Mouse (Mus musculus) liver, embryonic 11.5 days (tissue): ENCODE measurements around the gene Fam71e2. TPM values are rescaled to one million over a fixed set of nuclear protein-coding genes. Genes with fewer than 3 reads are reported as not detected.

Experiments used
- ATAC-seq: fragments of 200-750 bp; cut with Nextera tagmentation; replicated peaks from 2 replicates; pipeline ENCODE4 v1.8.0; 2017; ENCODE audit warnings: moderate number of reproducible peaks, mild to moderate bottlenecking, moderate TSS enrichment, moderate library complexity; ENCODE audit not compliant: low FRiP score
- DNase-seq: peaks from one replicate; pipeline ENCODE4 v3.0.0-alpha.2; 2017; ENCODE audit warnings: low spot score
- H3K27ac ChIP-seq: fragments of 300-500 bp; sonication (generic); 2 replicates; pipeline ENCODE4 v1.5.1; 2014; ENCODE audit warnings: mild to moderate bottlenecking, low read depth, low read length, control low read depth
- H3K27me3 ChIP-seq: fragments of 300-500 bp; sonication (generic); replicated peaks from 2 replicates; pipeline ENCODE4 v1.6.1; 2014; ENCODE audit warnings: low read length, mixed read lengths; ENCODE audit not compliant: control insufficient read depth, insufficient read depth
- H3K36me3 ChIP-seq: fragments of 300-500 bp; sonication (generic); 2 replicates; pipeline ENCODE4 v1.6.1; 2014; ENCODE audit warnings: mild to moderate bottlenecking, low read length, moderate library complexity, mixed read lengths; ENCODE audit not compliant: control insufficient read depth, insufficient read depth
- H3K4me1 ChIP-seq: fragments of 300-500 bp; sonication (generic); replicated peaks from 2 replicates; pipeline ENCODE4 v1.6.1; 2014; ENCODE audit warnings: low read length, mixed read lengths; ENCODE audit not compliant: control insufficient read depth, insufficient read depth
- H3K4me2 ChIP-seq: fragments of 300-500 bp; sonication (generic); 2 replicates; pipeline ENCODE4 v1.6.1; 2014; ENCODE audit warnings: mild to moderate bottlenecking, control low read depth, moderate library complexity
- H3K4me3 ChIP-seq: fragments of 300-500 bp; sonication (generic); 2 replicates; pipeline ENCODE4 v1.5.1; 2014; ENCODE audit warnings: low read depth, low read length, control low read depth
- H3K9ac ChIP-seq: fragments of 300-500 bp; sonication (generic); 2 replicates; pipeline ENCODE4 v1.6.1; 2014; ENCODE audit warnings: low read depth, low read length, control low read depth
- H3K9me3 ChIP-seq: fragments of 300-500 bp; sonication (generic); 2 replicates; pipeline ENCODE4 v1.6.1; 2016; ENCODE audit warnings: low read length, inconsistent platforms, mixed read lengths; ENCODE audit not compliant: control insufficient read depth
- WGBS: fragments of 180-500 bp; shearing (Covaris S2); extraction: QIAGEN DNeasy Blood & Tissue Kit; methylation state at CpG from one replicate; pipeline ENCODE4 v1.1.7; 2014; 5-methylcytosine and 5-hydroxymethylcytosine counted together
- polyA plus RNA-seq: library from polyadenylated mRNA; unstranded; fragments of >200 nt; fragmentation: Nextera tagmentation; extraction: Ambion mirVana; gene quantifications from 2 replicates; pipeline ENCODE4 v1.2.1, GENCODE M21; 2014

Gene Fam71e2
- polyA plus RNA-seq, 1 experiment from 2014 or later: not detected

DNA sequence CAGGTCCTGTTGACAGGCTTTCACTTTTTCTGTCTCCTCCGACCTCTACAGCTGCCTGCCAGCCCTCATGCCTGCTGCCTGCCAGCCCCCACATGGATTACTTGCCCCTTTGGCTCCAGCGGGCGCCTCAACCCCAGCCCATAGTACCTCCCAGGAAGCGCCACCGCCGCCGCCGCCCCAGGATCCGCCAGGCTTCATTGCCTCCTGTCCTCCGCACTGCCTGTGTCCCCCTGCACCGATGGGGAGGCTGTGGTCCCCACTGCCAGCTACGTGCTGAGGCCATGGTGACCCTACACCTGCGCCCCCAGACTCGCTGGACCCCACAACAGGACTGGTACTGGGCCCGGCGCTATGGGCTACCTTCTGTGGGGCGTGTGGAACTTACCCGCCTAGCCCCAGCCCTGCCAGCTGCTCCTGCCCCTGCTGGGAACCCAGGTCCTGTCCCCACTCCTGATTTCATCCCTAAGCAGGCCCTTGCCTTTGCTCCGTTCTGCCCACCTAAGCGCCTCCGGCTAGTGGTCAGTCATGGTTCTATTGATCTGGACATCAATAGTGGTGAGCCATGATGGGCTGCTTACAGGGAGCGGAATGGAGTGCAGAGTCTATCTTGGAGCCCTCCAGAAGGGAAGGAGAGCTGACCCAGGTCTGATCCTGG lies 24.6 kb downstream of the Fam71e2 start:
- H3K9ac ChIP-seq: peak overlapping the region; percentile 50
- peaks cover 75% of the 10 kb centered on the region for H3K4me1 ChIP-seq
- peak overlapping the region; percentile 59 for H3K4me2 ChIP-seq
- peak overlapping the region; percentile 93 for H3K27ac ChIP-seq
- peak overlapping the region; percentile 24; the same call in 1 of the 2 replicates for H3K4me3 ChIP-seq
- no peaks in the 10 kb centered on the region for H3K9me3 ChIP-seq
- 84% methylated on average over 22 of the region's 22 CpGs for WGBS
- no peaks in the 10 kb centered on the region for H3K27me3 ChIP-seq
- DNase-seq (no peak), ATAC-seq (no peak)
- peaks cover 32% of the 10 kb centered on the region for H3K36me3 ChIP-seq

DNA sequence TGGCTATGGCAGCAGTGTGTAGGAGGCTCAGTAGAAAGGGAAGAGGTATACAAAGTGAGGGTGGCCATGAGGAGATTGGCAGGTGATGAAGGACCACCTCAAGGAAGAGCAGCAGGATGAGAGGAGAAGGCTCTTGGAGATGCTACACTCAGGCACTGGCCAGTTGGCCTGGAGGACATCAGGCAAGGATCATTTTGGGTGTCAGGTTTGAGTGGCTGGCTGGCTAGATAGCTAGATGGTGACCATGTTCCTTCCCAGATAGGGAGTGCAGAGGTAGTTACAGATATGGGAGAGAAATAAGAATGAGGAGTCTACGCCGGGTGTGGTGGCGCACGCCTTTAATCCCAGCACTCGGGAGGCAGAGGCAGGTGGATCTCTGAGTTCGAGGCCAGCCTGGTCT lies 26.2 kb downstream of the Fam71e2 start:
- H3K27me3 ChIP-seq: no peaks in the 10 kb centered on the region
- H3K27ac ChIP-seq: peak overlapping the region; percentile 92
- WGBS: 68% methylated on average over 5 of the region's 6 CpGs
- H3K4me1 ChIP-seq: peaks cover 72% of the 10 kb centered on the region
- peak overlapping the region; percentile 17; the same call in 1 of the 2 replicates for H3K4me3 ChIP-seq
- H3K9me3 ChIP-seq: no peaks in the 10 kb centered on the region
- peaks cover 32% of the 10 kb centered on the region for H3K36me3 ChIP-seq
- no peak for ATAC-seq
- DNase-seq: no peak
- H3K9ac ChIP-seq: peak overlapping the region; percentile 97; the same call in 1 of the 2 replicates
- H3K4me2 ChIP-seq: peak overlapping the region; percentile 29; the same call in 1 of the 2 replicates

DNA sequence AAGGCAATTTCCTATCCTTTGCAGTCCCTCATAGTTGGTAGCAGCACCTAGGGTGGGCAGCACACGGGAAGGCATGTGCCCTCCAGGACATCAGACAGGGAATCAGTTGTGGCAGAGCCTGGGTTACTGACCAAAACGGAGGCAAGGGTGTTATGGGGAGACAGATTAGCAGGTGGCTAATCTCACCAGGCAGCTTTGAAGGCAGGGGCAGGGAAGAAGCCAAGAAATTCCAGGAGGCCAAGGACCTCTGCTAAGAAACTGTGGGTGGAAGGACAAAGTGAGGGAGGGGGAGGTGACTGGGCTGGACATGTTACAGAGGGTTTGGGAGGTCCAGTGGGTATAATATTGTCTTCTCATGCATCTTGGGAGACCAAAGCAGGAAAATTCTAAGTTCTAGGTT lies 27.7 kb downstream of the Fam71e2 start:
- peaks cover 29% of the 10 kb centered on the region for H3K36me3 ChIP-seq
- peak overlapping the region; percentile 97 for H3K9ac ChIP-seq
- DNase-seq: no peak
- H3K4me2 ChIP-seq: peak overlapping the region; percentile 81
- H3K27me3 ChIP-seq: no peaks in the 10 kb centered on the region
- peak overlapping the region; percentile 86 for H3K4me3 ChIP-seq
- no peak for ATAC-seq
- H3K9me3 ChIP-seq: no peaks in the 10 kb centered on the region
- H3K27ac ChIP-seq: peak overlapping the region; percentile 92
- WGBS: 34% methylated on average over 2 of the region's 2 CpGs
- peaks cover 66% of the 10 kb centered on the region for H3K4me1 ChIP-seq

DNA sequence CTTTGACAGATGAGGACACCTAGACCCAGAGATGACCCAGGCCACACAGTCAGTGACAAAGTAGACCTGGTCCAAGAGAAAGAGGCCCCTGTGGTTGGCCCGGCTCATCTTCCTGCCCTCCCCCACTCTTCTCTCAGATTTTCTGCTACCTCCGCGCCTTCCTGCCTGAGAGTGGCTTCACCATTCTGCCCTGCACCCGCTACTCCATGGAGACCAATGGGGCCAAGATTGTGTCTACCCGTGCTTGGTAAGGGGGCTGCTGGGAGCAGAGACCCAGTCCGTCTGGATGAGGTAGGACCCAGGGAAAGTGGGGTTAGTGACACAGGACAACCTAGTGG lies 28.7 kb downstream of the Fam71e2 start:
- ATAC-seq (no peak), DNase-seq (no peak)
- no peaks in the 10 kb centered on the region for H3K27me3 ChIP-seq
- H3K36me3 ChIP-seq: peaks cover 29% of the 10 kb centered on the region
- no peaks in the 10 kb centered on the region for H3K9me3 ChIP-seq
- peak overlapping the region; percentile 92 for H3K27ac ChIP-seq
- H3K4me2 ChIP-seq: peak overlapping the region; percentile 81
- 73% methylated on average over 6 of the region's 6 CpGs for WGBS
- H3K4me3 ChIP-seq: peak overlapping the region; percentile 86
- H3K4me1 ChIP-seq: peaks cover 58% of the 10 kb centered on the region
- H3K9ac ChIP-seq: peak overlapping the region; percentile 97

DNA sequence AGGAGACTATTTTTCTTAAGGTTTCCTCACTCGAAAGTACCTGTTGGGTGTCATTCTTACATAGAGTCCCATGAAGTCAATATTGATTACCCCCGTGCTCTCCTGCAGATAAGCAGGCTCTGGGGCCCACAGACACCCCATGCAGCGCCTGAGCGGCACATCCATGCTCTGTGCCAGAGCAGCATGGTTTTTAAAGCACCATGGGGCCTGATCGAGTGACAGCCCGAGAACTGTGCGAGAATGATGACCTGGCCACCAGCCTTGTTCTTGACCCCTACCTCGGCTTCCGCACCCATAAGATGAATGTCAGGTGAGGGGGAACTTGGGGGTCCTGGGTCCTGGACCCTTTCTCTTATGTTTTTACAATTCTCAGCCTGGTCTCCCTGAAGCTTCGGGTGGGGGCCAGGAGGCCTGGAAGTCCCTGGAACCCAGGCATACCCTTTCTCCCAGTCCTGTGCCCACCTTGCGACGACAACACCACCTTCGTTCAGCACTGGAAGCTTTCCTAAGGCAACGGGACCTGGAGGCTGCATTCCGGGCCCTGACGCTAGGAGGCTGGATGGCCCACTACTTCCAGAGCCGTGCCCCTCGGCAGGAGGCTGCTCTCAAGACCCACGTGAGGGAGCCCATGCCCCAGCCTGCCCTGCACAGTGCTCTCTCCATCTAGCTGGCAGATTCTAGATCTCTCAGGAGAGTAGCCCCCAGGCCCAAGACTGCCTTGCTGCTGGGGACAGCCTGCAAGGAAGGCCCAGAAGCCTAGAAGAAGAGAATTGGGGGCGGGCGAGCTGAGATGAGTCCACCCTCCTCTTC lies 29.2 kb downstream of the Fam71e2 start:
- H3K9me3 ChIP-seq: no peaks in the 10 kb centered on the region
- peaks cover 26% of the 10 kb centered on the region for H3K36me3 ChIP-seq
- peak overlapping the region; percentile 97 for H3K9ac ChIP-seq
- H3K4me1 ChIP-seq: peaks cover 54% of the 10 kb centered on the region
- H3K4me2 ChIP-seq: peak overlapping the region; percentile 81
- DNase-seq (no peak), ATAC-seq (peak; percentile 36)
- no peaks in the 10 kb centered on the region for H3K27me3 ChIP-seq
- peak overlapping the region; percentile 92 for H3K27ac ChIP-seq
- whole genome bisulfite sequencing: 70% methylated on average over 21 of the region's 21 CpGs
- H3K4me3 ChIP-seq: peak overlapping the region; percentile 86

DNA sequence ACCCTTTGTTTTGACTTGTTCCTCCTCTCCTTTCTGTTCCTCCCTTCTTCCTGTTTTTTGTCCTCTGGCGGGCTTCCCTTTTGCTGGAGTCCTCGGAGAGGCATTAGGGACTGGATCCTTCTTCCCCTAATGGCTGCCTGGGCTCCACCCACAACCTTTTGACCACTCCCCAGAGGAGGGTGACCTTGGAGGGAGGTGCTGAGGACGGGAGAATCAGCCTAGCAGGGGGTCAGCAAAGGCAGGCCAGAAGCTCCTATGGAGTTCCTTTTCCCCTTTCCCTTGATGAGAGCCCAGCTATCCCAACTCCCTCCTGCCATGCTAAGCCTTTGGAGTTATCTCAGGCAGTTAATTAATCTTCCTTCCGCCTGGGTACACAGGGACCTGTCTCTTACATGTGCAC lies 30.0 kb downstream of the Fam71e2 start:
- Histone ChIP-seq H3K27me3 (no peaks in the 10 kb centered on the region), H3K36me3 (peaks cover 20% of the 10 kb centered on the region), H3K4me2 (peak overlapping the region; percentile 81), H3K27ac (peak overlapping the region; percentile 92), H3K4me3 (peak overlapping the region; percentile 86), H3K4me1 (peaks cover 47% of the 10 kb centered on the region), H3K9ac (peak overlapping the region; percentile 97), H3K9me3 (no peaks in the 10 kb centered on the region)
- ATAC-seq: peak; percentile 55
- DNase-seq: peak; percentile 75
- WGBS: 8% methylated on average over 4 of the region's 4 CpGs

DNA sequence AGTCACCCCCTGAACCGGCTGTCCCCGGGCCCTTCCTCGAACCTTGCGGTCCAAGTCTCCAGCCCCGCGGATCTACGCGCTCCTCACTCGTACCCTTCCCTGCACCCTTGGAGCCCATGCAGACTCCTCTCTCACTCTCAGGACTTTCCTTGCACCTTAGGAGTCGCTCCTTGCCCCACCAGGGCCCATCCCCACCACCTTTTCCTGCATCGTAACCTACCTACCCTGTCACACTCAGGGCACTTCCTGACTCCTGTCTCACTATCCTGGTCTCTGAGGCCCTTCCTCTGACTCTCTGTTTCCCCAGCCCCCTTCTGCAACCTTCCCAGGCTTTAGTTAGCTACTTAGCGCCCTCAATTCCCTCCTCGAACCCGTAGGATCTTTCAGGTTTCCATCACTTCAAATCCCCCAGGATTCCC lies 30.8 kb downstream of the Fam71e2 start:
- ATAC-seq: peak; percentile 12
- no peak for DNase-seq
- H3K4me1 ChIP-seq: peaks cover 39% of the 10 kb centered on the region

DNA sequence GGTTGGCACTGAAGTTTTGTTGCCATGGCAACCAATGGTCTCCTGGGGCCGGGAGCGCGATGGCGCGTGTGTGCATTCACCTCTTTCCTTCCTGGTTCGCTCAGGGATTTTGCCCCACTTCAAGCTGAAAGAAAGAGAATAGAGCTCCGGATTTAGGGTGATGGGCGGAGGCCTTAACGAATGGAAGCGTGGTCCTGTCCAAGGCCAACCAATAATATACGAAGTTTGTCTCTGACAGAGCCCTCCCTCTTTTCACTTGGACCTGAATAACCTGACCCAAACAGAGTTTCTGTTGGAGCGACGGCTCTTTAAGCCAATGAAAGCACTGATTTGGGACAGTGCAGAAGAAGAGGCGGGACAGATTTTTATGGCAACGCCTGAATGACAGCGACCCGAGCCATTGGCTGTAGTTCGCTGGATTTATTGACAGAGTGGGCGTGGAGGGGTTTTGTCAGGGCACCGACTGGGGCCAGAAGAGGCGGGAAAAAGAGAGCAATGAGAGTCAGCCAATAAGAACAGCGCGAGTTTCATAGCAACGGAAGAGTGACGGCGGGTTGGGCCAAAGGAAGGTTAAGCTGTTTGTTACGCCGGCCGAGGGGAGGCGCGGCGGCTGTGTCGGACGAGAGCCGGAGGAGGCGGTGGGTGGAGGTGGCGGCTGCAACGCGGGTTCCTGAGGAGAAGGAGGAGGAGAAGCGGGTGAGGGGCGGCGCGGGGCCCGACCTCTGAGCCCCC lies 31.4 kb downstream of the Fam71e2 start, which contains the start of gene Kmt5c:
Gene Kmt5c, plus strand, starts transcription at position 572 of the 732 bp plus-strand sequence.
- DNase-seq (peak; percentile 90), ATAC-seq (peak; percentile 87)
- Histone ChIP-seq H3K36me3 (peaks cover 9% of the 10 kb centered on the region; the same call in 1 of the 2 replicates), H3K4me1 (peaks cover 34% of the 10 kb centered on the region), H3K4me3 (peak within 1 kb of the TSS; percentile 86), H3K4me2 (peak within 1 kb of the TSS; percentile 81), H3K27ac (peak within 1 kb of the TSS; percentile 92), H3K9me3 (no peaks in the 10 kb centered on the region), H3K27me3 (no peaks in the 10 kb centered on the region), H3K9ac (peak within 1 kb of the TSS; percentile 97)
- WGBS: under 1% methylated on average over 34 of the region's 44 CpGs

More for the DNA sequence above, 30.8 kb downstream of the Fam71e2 start:
- no peaks in the 10 kb centered on the region for H3K27me3 ChIP-seq
- no peaks in the 10 kb centered on the region for H3K9me3 ChIP-seq
- H3K4me3 ChIP-seq: peak overlapping the region; percentile 86
- H3K9ac ChIP-seq: peak overlapping the region; percentile 97
- H3K27ac ChIP-seq: peak overlapping the region; percentile 92
- peak overlapping the region; percentile 81 for H3K4me2 ChIP-seq
- H3K36me3 ChIP-seq: peaks cover 12% of the 10 kb centered on the region; the same call in 1 of the 2 replicates
- 0% methylated on average over 14 of the region's 14 CpGs for WGBS
